Mouse (Mus musculus): ENCODE measurements around the gene Ccdc63. TPM values are rescaled to one million over a fixed set of nuclear protein-coding genes. Genes with fewer than 3 reads are reported as not detected.

Ccdc63 gene
- total and polyA plus RNA-seq, 3 experiments, result 0.16 TPM; not detected in 2

GRCm38 (mm10) chr5:122108104-122108503 is 32.5 kb downstream of the Ccdc63 start:
- Histone ChIP-seq H3K4me1 (ENCODE audit: insufficient read depth, low read depth, low read length) (no peaks in the 10 kb centered on the region), H3K4me3 (ENCODE audit: low read depth, low read length) (no peak overlapping the region), H3K9me3 (replicated peaks) (no peaks in the 10 kb centered on the region), H3K36me3 (replicated peaks) (no peaks in the 10 kb centered on the region), H3K27me3 (ENCODE audit: insufficient read depth, low read length) (peaks cover 21% of the 10 kb centered on the region)
- TF ChIP-seq POLR2AphosphoS5 (IDR thresholded peaks at IDR 0.05; ENCODE audit: insufficient replicate concordance, low read depth, low read length) (no peak), CTCF (IDR thresholded peaks at IDR 0.05; ENCODE audit: low read depth, low read length) (no peak), GATA1 (IDR thresholded peaks at IDR 0.05; ENCODE audit: borderline replicate concordance, low read length) (no peak), GATA2 (IDR thresholded peaks at IDR 0.05; ENCODE audit: borderline replicate concordance, low read depth, low read length) (no peak), TAL1 (conservative IDR thresholded peaks at IDR 0.05; ENCODE audit: low read depth, low read length) (no peak)
- ATAC-seq (ENCODE audit: extremely low read depth, insufficient number of reproducible peaks, low FRiP score, poor library complexity, severe bottlenecking), result no peak
- DNase-seq (ENCODE audit: low spot score), result no peak

GRCm38 (mm10) chr5:122106212-122106611 is 34.4 kb downstream of the Ccdc63 start:
- Histone ChIP-seq H3K36me3 (replicated peaks) (no peaks in the 10 kb centered on the region), H3K27me3 (ENCODE audit: insufficient read depth, low read length) (peaks cover 19% of the 10 kb centered on the region), H3K9me3 (replicated peaks) (no peaks in the 10 kb centered on the region), H3K4me1 (ENCODE audit: insufficient read depth, low read depth, low read length) (no peaks in the 10 kb centered on the region), H3K4me3 (ENCODE audit: low read depth, low read length) (no peak overlapping the region)
- TF ChIP-seq CTCF (IDR thresholded peaks at IDR 0.05; ENCODE audit: low read depth, low read length) (no peak), GATA2 (IDR thresholded peaks at IDR 0.05; ENCODE audit: borderline replicate concordance, low read depth, low read length) (no peak), GATA1 (IDR thresholded peaks at IDR 0.05; ENCODE audit: borderline replicate concordance, low read length) (no peak), POLR2AphosphoS5 (IDR thresholded peaks at IDR 0.05; ENCODE audit: insufficient replicate concordance, low read depth, low read length) (no peak), TAL1 (conservative IDR thresholded peaks at IDR 0.05; ENCODE audit: low read depth, low read length) (no peak)
- ATAC-seq (ENCODE audit: extremely low read depth, insufficient number of reproducible peaks, low FRiP score, poor library complexity, severe bottlenecking), result no peak
- no peak for DNase-seq (ENCODE audit: low spot score)

GRCm38 (mm10) chr5:122104981-122105380 is 35.6 kb downstream of the Ccdc63 start:
- no peak overlapping the region for H3K4me3 ChIP-seq (ENCODE audit: low read depth, low read length)
- no peaks in the 10 kb centered on the region for H3K4me1 ChIP-seq (ENCODE audit: insufficient read depth, low read depth, low read length)
- H3K9me3 ChIP-seq (replicated peaks), result no peaks in the 10 kb centered on the region
- peaks cover 18% of the 10 kb centered on the region for H3K27me3 ChIP-seq (ENCODE audit: insufficient read depth, low read length)
- no peaks in the 10 kb centered on the region for H3K36me3 ChIP-seq (replicated peaks)
- TF ChIP-seq TAL1 (conservative IDR thresholded peaks at IDR 0.05; ENCODE audit: low read depth, low read length), result no peak
- no peak for TF ChIP-seq CTCF (IDR thresholded peaks at IDR 0.05; ENCODE audit: low read depth, low read length)
- TF ChIP-seq GATA1 (IDR thresholded peaks at IDR 0.05; ENCODE audit: borderline replicate concordance, low read length), result no peak
- TF ChIP-seq POLR2AphosphoS5 (IDR thresholded peaks at IDR 0.05; ENCODE audit: insufficient replicate concordance, low read depth, low read length), result no peak
- no peak for TF ChIP-seq GATA2 (IDR thresholded peaks at IDR 0.05; ENCODE audit: borderline replicate concordance, low read depth, low read length)
- DNase-seq (ENCODE audit: low spot score), result no peak
- no peak for ATAC-seq (ENCODE audit: extremely low read depth, insufficient number of reproducible peaks, low FRiP score, poor library complexity, severe bottlenecking)

- ATAC-seq (ENCODE audit: extremely low read depth, insufficient number of reproducible peaks, low FRiP score, poor library complexity, severe bottlenecking) (no peak), DNase-seq (ENCODE audit: low spot score) (peak; percentile 60)
- Histone ChIP-seq H3K27me3 (ENCODE audit: insufficient read depth, low read length) (peaks cover 13% of the 10 kb centered on the region), H3K4me1 (ENCODE audit: insufficient read depth, low read depth, low read length) (no peaks in the 10 kb centered on the region), H3K36me3 (replicated peaks) (no peaks in the 10 kb centered on the region), H3K9me3 (replicated peaks) (no peaks in the 10 kb centered on the region), H3K4me3 (ENCODE audit: low read depth, low read length) (no peak overlapping the region)
- TF ChIP-seq POLR2AphosphoS5 (IDR thresholded peaks at IDR 0.05; ENCODE audit: insufficient replicate concordance, low read depth, low read length) (no peak), CTCF (IDR thresholded peaks at IDR 0.05; ENCODE audit: low read depth, low read length) (peak; percentile 78), TAL1 (conservative IDR thresholded peaks at IDR 0.05; ENCODE audit: low read depth, low read length) (no peak), GATA2 (IDR thresholded peaks at IDR 0.05; ENCODE audit: borderline replicate concordance, low read depth, low read length) (no peak)
Observed at GRCm38 (mm10) chr5:122104201-122104600, 36.4 kb downstream of the Ccdc63 start.

GRCm38 (mm10) chr5:122103075-122103474 is 37.5 kb downstream of the Ccdc63 start:
- peaks cover 13% of the 10 kb centered on the region for H3K27me3 ChIP-seq (ENCODE audit: insufficient read depth, low read length)
- no peak for ATAC-seq (ENCODE audit: extremely low read depth, insufficient number of reproducible peaks, low FRiP score, poor library complexity, severe bottlenecking)
- no peak for DNase-seq (ENCODE audit: low spot score)

GRCm38 (mm10) chr5:122102476-122103050 is 38.1 kb downstream of the Ccdc63 start:
- H3K36me3 ChIP-seq (replicated peaks), result no peaks in the 10 kb centered on the region
- H3K27me3 ChIP-seq (ENCODE audit: insufficient read depth, low read length), result peaks cover 16% of the 10 kb centered on the region
- H3K4me1 ChIP-seq (ENCODE audit: insufficient read depth, low read depth, low read length), result no peaks in the 10 kb centered on the region
- ATAC-seq (ENCODE audit: extremely low read depth, insufficient number of reproducible peaks, low FRiP score, poor library complexity, severe bottlenecking), result no peak
- no peaks in the 10 kb centered on the region for H3K9me3 ChIP-seq (replicated peaks)
- H3K4me3 ChIP-seq (ENCODE audit: low read depth, low read length), result no peak overlapping the region
- DNase-seq (ENCODE audit: low spot score), result no peak
- TF ChIP-seq GATA1 (IDR thresholded peaks at IDR 0.05; ENCODE audit: borderline replicate concordance, low read length) (no peak), POLR2AphosphoS5 (IDR thresholded peaks at IDR 0.05; ENCODE audit: insufficient replicate concordance, low read depth, low read length) (no peak), GATA2 (IDR thresholded peaks at IDR 0.05; ENCODE audit: borderline replicate concordance, low read depth, low read length) (no peak), TAL1 (conservative IDR thresholded peaks at IDR 0.05; ENCODE audit: low read depth, low read length) (no peak), CTCF (IDR thresholded peaks at IDR 0.05; ENCODE audit: low read depth, low read length) (no peak)

More at GRCm38 (mm10) chr5:122103075-122103474, 37.5 kb downstream of the Ccdc63 start:
- Histone ChIP-seq H3K36me3 (replicated peaks) (no peaks in the 10 kb centered on the region), H3K4me1 (ENCODE audit: insufficient read depth, low read depth, low read length) (no peaks in the 10 kb centered on the region), H3K4me3 (ENCODE audit: low read depth, low read length) (no peak overlapping the region), H3K9me3 (replicated peaks) (no peaks in the 10 kb centered on the region)
- TF ChIP-seq GATA1 (IDR thresholded peaks at IDR 0.05; ENCODE audit: borderline replicate concordance, low read length) (no peak), POLR2AphosphoS5 (IDR thresholded peaks at IDR 0.05; ENCODE audit: insufficient replicate concordance, low read depth, low read length) (no peak), CTCF (IDR thresholded peaks at IDR 0.05; ENCODE audit: low read depth, low read length) (no peak), GATA2 (IDR thresholded peaks at IDR 0.05; ENCODE audit: borderline replicate concordance, low read depth, low read length) (no peak), TAL1 (conservative IDR thresholded peaks at IDR 0.05; ENCODE audit: low read depth, low read length) (no peak)
